Mouse (Mus musculus) urinary bladder, postnatal 14 days (tissue): ENCODE results near the gene Tmem132c.
A peak's percentile ranks its signal among the peaks of the same experiment; 100 is the strongest.

Source experiments
- DNase-seq: peaks from one replicate; pipeline ENCODE4 v3.0.0; 2021; ENCODE audit warnings: low spot score

Tmem132c gene

DNA sequence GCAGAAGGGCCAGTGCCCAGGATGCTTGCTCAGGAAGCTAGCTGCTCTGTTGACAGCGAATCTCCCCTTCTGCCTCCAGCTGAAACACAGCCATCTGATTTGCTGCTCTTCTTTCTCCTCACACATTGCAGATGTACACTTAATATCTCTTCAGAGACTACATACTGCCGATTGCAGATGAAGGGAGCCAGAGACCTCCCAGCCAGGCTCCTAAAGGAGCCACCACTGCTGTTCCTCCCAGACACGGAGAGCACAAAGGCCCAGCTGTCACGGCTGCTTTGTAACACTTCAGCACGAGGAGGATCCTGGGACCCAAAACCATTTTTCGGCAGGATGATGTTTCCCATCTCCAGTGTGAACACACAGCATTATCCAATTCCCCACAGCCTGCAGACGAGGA lies 255.3 kb downstream of the Tmem132c start:
- no peak for DNase-seq

DNA sequence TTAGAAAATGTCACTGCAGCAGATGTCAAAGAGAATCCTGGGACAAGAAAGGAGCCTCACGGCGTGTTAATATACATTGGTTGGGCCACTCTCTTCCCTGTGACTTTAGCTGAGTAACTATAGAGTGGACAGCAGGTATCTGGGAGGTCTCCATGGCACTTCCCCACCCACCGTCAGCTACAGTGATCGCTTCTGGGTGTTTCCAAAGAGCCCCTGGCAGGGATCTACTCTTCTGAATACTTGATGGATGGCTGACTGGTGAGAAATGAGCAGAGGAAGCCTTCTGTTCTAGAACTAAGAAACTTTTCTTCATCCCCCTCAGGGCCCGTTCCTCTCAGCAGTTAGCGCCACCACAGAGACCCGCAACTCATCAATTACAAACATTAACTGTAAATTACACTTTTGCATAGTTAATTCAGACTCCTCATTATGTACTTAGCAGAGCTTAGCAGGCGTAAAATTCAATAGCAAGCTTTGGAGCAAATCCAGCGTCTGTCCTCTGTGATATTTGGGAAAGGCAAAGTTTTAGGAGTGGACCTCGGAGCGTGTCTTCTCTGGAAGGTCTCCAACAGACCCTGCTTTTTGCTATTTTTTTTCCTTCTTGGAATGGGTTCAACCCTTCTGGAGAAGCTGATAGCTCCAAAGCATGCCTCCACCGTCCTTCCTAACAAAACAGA lies 257.7 kb downstream of the Tmem132c start:
- no peak for DNase-seq

DNA sequence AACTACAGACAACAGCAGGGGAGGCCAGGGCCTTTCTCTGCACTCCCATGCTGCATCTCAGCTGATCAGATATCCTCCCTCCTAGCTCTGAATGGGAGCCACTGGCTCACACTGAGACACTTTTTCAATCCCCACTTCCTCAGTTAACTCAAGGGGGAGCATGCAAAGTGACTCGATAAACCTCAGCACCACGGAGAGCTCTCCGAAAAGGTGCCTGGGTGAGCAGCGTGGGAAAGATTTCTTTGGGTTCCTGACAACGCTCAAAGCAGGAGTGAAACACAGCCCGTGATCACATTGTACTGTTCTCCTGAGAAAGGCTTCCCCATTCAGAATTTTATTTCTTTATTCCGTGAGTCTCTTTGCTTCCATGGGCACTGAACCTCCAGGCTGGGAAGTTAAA lies 261.2 kb downstream of the Tmem132c start:
- no peak for DNase-seq

DNA sequence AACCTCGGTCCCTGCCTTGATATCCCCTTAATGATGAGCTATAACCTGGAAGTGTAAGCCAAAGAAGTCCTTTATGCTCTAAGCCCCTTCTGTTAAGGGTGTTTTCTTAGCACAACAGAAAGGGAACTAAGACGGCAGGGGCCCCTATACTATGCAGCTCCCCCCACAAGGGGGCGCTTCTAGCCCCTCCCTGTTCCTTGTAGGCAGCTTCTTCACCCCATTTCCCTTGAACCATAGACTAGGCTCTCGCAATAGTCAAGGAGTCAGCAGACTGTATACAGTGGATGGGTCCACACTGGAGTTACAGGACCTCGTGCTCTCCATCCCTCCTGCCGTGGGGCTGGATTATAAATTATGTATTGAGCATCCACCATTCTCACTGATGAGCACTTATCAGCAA lies 264.1 kb downstream of the Tmem132c start:
- no peak for DNase-seq

DNA sequence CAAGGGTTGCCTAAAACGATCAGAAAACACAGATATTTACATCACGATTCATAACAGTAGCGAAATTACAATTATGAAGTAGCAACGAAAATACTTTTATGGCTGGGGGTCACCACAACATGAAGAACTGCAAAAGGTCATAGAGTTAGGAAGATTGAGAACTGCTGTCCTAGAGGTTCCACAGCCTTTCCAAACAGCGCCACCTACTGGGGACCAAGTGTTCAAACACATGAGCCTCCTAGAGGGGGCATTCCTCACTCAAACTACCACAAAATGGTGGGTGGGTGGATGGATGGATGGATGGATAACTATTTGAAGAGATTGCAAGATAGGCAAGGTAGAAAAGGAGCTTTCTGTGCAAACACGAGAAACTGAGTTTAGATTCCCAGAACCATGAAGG lies 270.0 kb downstream of the Tmem132c start:
- no peak for DNase-seq

DNA sequence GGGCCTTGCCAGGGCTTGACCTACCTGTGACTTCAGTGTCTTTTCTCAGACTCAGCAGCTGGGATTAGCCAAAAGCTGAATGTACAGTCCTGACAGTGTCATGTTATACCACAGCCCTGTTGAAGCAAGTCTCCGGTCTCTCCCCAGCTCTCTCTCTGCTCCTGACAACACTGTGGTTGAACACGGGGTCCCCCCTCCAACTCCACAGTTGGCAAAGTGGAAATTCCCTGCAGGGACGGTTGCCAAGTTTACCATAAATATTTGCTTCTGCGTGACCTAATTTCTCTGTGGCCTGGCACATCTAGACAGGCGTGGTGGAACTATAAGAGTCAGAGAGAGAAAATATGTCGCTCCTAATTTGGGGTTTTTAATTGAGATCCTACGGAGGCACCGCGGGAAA lies 274.4 kb downstream of the Tmem132c start:
- no peak for DNase-seq

DNA sequence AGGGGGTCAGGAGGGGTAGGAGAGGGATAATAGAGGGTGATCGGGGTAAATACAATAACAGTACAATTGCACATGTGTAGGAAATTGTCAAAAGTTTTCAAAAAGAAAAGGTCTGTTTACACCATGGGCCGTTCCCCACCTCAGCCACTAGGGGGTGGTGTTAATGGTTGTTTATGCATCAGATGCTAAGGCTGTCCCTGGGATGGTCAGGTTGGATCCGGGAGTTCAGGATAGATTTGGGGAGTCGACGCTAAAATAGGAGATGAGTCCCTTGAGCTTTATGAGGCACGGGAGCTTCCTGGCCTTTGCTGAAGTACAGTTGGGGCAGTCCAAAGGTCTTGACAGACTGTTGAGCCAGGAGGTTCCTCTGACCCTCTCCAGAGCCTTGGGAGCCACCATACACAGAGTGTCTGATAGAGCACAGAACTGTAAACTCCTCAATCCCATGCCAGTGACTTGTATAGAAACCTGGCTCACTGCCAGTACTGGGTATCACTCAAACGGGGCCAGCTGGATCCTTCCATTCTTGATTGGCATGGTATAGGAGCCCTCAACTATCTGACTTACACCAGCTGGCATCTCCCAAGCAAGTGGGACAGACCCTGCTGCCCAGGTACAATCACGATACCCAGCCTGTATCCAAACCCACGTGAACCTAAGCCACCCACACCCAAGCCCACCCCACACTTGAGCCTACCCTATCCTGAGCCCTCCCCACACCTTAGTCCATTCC lies 281.3 kb downstream of the Tmem132c start:
- no peak for DNase-seq

DNA sequence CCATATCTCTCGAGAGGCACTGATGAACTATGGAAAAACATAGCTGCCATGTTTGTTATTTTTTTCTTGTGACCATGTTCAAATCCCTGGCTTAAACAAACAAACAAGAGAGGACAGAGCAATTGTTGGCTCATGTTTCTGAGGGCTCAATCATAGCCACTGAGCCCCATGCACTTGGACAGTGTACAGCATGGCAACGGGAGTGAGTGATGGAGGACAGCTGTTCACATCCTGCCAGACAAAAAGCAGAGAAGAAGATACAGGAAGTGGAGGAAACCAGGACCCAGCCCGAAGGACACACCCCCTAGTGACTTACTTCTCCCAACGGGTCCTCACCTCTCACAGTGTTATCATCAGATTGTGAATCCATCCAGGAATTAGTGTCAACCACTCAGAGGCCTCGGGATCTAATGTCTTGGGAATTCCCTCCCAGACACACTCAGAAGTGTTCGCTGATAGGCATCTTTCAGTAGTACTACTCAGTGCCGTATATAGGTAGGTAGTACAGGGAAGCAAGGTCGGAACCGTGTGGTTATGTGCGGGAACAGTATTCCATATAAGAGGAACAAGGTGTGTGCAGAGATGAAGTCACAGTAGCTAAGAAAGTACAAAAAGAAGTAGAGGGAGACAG lies 285.9 kb downstream of the Tmem132c start:
- no peak for DNase-seq

DNA sequence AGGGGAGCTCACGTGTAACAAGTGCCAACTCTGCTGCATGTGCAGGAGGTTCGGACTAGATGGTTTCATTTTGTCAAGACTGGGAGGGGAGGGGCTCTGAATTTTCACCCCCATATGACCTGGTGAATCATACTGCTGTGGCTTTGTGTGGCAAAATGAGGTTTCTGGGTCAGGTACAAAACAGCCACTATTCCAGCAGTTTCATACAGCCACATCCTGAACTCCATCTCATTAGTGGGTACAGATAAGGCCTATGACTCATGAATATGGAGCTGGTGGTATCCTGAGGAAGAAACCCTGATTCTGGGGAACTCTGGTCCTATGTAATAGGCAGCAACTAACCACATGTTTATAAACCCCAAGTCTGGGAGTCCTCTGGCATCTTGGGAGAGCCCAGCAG lies 295.9 kb downstream of the Tmem132c start:
- no peak for DNase-seq

DNA sequence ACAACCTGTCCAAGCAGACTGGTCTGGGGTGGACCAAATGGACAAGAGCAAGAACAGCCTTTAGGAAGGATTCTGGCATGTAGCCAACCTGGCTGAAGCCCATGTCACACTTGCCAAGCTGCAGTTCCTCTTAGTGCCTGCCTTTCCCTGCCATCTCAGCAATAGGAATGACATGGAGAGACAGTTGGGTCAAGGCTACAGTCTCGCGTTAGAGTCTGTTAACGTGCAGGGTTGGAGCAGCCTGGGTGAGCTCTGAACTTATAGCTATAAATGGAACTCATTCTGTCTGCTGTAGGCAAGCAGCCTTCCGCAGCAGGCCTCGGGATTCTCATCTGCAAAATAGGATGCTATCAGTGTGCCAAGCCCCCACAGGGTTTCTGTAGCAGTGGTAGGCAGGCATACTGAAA lies 305.0 kb downstream of the Tmem132c start:
- DNase-seq = no peak

DNA sequence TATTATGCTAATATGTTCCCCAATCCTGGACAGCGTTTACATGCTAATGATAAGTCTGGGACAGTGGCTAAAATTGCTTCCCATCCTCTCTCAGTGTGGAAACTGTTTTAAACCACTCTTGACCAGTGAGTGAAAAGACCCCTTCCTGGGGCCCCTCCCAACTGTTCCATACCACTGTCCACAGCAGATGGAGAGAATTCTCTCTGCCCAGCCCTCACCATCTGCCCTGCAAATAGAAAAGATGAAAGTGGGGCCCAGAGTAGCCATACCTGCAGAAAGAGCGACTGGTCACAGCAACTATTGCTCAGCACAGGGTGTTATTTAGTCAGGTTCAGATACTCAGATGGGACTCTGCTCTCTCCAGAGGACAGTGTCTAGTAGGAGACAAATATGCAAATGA lies 306.5 kb downstream of the Tmem132c start:
- DNase-seq = no peak

DNA sequence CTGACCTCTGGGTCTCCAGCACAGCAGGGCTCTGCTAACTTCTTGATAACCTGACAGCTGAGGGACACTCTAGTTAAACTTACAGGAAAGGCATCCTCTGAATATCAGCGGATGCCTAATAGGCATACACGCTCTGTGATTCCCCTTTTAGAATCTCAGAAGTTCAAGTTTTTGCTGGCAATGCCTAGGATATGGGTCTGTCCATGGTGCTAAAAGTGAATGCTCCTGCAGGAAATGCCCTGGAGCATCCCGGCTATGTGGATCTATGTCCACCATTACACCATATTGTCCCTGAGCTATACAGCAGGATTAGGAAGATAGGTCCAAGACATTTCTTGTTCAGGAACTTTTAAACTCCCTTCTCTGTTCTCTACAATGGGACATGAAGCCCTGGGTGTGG lies 319.5 kb downstream of the Tmem132c start:
- DNase-seq = no peak

DNA sequence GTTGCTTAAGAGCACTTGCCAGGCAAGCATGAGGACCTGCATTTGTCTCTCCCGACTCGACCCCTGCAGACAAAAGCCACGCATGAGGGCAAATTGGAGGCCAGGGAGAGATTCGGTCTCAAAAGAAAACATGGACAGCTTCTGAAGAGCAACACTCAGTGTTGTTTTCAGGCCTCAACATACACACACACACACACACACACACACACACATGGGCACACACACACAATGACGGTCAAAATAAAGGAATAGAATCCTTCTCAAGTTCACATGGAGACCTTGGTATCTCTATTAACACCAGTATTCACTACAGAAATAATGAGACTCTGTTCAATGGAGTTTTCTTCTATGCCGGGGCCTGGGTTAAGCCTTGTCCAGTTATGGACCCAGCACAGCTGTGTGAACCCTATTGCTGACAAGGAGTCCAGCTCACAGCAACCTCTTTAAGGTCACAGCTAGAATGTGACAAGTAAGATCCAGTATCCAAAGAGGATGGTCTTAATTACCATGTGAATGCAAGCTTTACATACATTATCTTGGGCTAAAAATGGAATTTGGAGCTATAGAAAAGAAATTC lies 325.6 kb downstream of the Tmem132c start:
- no peak for DNase-seq

DNA sequence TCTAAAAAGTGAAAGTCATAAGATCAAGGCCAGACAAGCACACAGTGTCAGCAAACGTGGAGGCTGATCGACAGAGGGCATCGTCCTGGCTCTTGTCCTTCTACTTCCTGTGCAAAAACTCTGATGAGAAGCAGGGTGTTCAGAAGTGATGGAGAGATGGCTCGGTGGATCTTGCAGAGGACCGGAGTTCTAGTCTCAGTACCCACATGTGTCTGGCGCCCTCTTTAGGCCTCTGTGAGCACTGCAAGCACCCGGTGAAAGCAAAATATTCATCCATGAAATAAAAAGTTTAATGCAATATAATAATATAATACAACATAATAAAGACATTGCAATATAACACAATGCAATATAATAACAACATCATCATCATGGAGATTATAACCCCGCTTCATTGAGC lies 335.8 kb downstream of the Tmem132c start:
- no peak for DNase-seq

DNA sequence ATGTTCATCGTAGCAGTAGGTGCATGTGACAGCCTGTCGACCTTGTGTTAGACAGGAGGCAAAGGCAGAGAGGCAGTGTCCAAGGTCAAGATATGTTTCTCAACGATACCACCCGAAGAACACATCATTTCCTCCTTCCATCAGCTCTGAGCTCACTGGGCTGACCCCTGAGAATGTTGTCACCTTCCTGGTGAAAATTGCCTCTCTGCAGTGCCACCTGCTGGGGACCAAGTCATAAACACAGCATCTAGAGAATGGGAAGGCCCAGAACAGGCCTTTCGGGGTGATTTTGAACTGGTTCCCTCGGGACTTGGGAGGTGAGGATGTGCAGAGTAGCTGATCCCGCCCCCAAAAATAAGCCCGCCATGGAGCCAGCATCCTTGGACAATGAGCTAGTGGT lies 342.1 kb downstream of the Tmem132c start:
- DNase-seq = no peak

DNA sequence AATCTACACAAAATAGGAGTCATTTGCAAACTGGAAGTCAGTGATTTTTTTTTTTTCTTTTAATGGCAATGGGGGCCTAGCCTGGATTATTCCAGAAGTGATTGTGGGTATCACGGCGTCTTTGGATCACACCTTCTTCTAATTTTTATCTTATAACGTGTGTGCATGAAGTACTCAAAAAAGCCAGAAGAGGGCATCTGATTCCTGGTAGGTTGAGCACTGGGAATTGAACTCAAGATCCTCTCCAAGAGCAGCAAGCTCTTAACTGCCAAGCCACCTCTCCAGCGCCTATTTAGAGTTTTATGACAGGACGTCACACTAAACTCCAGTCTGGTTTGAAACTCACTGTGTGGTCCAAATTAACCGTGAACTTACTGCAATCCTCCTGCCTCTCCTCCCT lies 346.2 kb downstream of the Tmem132c start:
- no peak for DNase-seq

DNA sequence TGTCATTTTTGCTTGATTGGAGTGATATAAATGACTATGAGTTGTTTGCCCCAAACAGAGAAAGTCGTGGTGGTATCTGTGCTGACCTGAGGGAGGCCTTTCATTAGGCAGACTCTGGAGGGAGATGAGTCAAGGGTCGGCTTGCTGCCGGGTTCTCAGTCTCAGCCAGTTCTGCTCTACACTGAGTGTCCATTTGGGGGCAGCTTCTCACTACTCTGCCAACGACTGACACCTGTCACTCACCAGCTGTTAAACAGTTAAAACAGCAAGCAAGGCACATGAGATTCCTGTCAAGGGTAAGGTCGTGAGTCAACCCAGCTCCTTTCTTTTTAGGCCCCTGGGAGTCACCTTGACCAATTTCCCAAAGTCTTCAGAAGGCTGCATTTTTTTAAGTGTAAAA lies 350.8 kb downstream of the Tmem132c start:
- no peak for DNase-seq

DNA sequence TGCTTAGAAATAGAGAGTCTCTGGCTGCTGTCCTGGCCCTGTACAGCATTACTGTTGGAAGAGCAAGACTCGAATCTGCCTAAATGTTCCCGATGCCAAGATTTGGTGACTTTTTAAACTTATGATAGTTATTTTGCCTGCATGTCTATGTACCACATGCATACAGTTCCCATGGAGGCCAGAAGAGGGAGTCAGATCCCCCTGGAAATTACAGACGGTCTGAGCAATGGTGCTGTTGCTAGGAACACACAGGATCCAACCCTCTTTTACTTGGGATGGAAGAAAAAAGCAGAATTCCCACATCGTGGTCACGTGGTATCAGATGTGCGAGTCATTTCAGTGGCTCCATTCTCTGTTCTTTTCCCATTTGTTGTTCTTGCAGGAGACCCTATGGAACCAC lies 351.2 kb downstream of the Tmem132c start:
- peak; percentile 15 for DNase-seq

DNA sequence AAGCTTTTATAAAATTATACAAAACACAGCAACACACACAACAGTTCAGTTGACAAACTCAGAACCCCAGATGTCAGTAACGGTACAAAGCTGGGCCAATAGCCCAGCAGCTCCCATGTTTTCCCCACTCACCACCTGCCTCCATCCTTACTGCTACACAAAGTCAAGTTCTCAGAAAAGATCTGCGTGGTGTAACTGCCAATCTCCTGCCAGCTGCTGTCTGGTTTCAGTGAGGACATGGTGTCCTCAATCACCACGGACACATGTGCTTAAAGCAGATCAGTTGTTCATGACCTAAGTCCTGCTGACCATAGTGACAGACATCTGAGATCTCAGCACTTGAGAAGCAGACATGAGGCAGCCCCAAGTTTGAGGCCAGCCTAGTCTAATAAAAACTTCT lies 354.1 kb downstream of the Tmem132c start:
- DNase-seq = no peak

DNA sequence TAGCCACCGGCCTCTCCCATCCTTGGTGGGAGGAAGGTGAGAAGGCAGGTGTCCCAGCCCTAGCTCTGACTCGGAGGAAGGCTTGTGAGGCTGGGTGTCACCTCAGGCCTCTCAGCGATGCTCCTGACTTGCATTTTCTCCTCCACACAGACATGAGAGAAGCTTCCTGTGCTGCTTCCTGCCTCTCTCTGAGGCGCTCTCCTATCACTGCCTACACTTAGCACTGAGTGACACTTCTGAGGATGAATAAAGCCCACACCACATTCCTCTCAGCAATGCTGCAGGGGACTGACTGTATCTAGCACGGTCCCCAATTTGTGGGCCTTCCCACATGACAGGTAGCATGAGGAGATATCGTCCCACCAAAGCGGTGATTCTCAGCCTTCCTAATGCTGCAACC lies 355.3 kb downstream of the Tmem132c start:
- DNase-seq = no peak

DNA sequence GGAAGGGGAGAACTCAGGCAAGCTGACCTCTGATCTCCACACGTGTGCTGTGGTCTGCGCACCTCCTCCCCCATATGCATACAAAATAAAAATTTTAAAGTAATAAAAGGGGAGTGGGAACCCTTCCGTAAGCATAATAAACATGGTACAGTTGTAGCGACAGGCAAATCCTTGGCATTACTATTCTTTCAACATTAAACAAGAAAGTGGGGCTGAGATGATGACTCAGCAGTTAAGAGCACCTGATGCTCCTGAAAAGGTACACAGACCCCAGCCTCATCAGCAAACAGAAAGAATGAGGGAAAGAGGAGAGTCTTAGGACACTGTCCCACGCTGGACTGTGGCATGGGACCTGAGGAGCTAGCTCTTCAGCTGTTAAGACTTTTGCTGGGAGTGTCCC lies 361.4 kb downstream of the Tmem132c start:
- DNase-seq = no peak

DNA sequence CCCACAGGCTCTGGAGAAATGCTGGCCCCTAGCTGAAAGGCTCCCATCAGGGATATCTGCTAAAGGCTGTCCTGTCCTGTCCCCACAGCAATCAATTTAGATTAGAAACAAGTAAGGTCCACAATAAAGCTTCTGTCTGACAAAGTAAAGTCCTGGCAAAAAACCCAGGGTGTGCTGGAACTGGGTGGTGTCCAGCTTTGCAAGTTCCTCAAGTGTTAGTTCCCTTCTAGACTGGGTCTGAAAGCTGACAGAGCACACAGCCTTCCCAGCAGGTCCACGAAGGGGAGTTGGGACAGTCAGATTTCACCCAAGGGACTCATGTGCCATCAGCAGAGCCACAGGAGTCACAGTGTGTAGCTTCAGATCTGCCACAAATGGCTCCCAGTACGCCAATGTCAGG lies 365.9 kb downstream of the Tmem132c start:
- DNase-seq = no peak

DNA sequence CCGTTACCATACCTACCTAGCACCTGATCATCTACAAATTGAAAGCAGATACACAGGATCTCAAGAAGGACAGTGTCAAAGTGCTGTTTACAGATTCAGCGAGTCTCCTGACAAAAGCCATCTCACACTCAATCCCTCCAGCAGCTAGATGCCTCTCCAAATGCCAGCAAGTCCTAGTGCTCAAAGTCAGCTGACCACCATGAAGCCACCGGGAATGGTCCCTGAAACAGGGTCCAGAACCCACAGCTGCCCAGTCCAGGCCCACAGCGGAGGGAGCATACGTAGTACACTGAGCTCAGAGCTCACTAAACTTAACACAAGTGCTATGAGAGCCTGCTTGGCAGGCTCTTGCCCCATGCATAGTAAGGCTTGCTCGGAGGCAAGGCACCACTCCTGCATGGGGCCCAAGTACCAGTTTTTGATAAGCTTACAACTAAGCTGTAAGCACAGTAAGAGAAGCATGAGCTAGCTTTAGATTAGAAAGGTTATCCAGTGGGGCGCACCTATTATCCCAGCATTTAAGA lies 367.6 kb downstream of the Tmem132c start:
- DNase-seq = no peak
